Mouse (Mus musculus) kidney, postnatal 0 days (tissue): ENCODE results near the gene Zcchc24. TPM values are rescaled to one million over a fixed set of nuclear protein-coding genes. Genes with fewer than 3 reads are reported as not detected.

ENCODE experiments used
- ATAC-seq: fragments of 200-750 bp; cut with Nextera tagmentation; replicated peaks from 2 replicates; pipeline ENCODE4 v1.8.0; 2017; ENCODE audit warnings: low read depth, moderate number of reproducible peaks, moderate TSS enrichment, moderate library complexity; ENCODE audit not compliant: low FRiP score
- DNase-seq: peaks from one replicate; pipeline ENCODE4 v3.0.0-alpha.2; 2016; ENCODE audit warnings: low spot score
- H3K27ac ChIP-seq: fragments of 300-500 bp; sonication (generic); 2 replicates; pipeline ENCODE4 v1.5.1; 2014; ENCODE audit warnings: mild to moderate bottlenecking
- H3K27me3 ChIP-seq: fragments of 300-500 bp; sonication (generic); 2 replicates; pipeline ENCODE4 v1.6.1; 2014; ENCODE audit warnings: low read length, mixed read lengths; ENCODE audit not compliant: insufficient read depth
- H3K36me3 ChIP-seq: fragments of 300-500 bp; sonication (generic); 2 replicates; pipeline ENCODE4 v1.6.1; 2014; ENCODE audit warnings: low read length, mixed read lengths; ENCODE audit not compliant: insufficient read depth
- H3K4me1 ChIP-seq: fragments of 300-500 bp; sonication (generic); replicated peaks from 2 replicates; pipeline ENCODE4 v1.6.1; 2014; ENCODE audit warnings: antibody characterized with exemption, low read length, mixed read lengths; ENCODE audit not compliant: insufficient read depth
- H3K4me2 ChIP-seq: fragments of 300-500 bp; sonication (generic); 2 replicates; pipeline ENCODE4 v1.6.1; 2014; ENCODE audit warnings: mild to moderate bottlenecking, low read length, moderate library complexity, mixed read lengths
- H3K4me3 ChIP-seq: fragments of 300-500 bp; sonication (generic); replicated peaks from 2 replicates; pipeline ENCODE4 v1.5.1; 2014; ENCODE audit warnings: low read depth, low read length
- H3K9ac ChIP-seq: fragments of 300-500 bp; sonication (generic); 2 replicates; pipeline ENCODE4 v1.6.1; 2014; ENCODE audit warnings: low read depth, low read length
- H3K9me3 ChIP-seq: fragments of 300-500 bp; sonication (generic); replicated peaks from 2 replicates; pipeline ENCODE4 v1.6.1; 2016; ENCODE audit warnings: low read length, inconsistent platforms, mixed read lengths
- CTCF ChIP-seq: IDR thresholded peaks from 2 replicates; pipeline ENCODE4 v1.5.1; 2016; ENCODE audit warnings: antibody characterized with exemption, low read depth, mild to moderate bottlenecking, moderate library complexity
- WGBS: fragments of 180-500 bp; shearing (Covaris S2); extraction: QIAGEN DNeasy Blood & Tissue Kit; methylation state at CpG from one replicate; pipeline ENCODE4 v1.1.7; 2014; 5-methylcytosine and 5-hydroxymethylcytosine counted together
- polyA plus RNA-seq: library from polyadenylated mRNA; unstranded; fragments of >200 nt; fragmentation: Nextera tagmentation; extraction: Ambion mirVana; gene quantifications from 2 replicates; pipeline ENCODE4 v1.2.1, GENCODE M21; 2015

Gene Zcchc24
- polyA plus RNA-seq, 1 experiment from 2014 or later: 15.9 TPM

- peak overlapping the region; percentile 60; the same call in 1 of the 2 replicates for H3K27ac ChIP-seq
- no peaks in the 10 kb centered on the region for H3K9me3 ChIP-seq
- WGBS: 39% methylated on average over 8 of the region's 8 CpGs
- H3K4me2 ChIP-seq: no peak overlapping the region; the same call in 1 of the 2 replicates
- peaks cover 14% of the 10 kb centered on the region for H3K4me1 ChIP-seq
- no peak for TF ChIP-seq CTCF
- H3K36me3 ChIP-seq: no peaks in the 10 kb centered on the region
- DNase-seq (no peak), ATAC-seq (no peak)
- no peak overlapping the region for H3K9ac ChIP-seq
- no peaks in the 10 kb centered on the region for H3K27me3 ChIP-seq
- H3K4me3 ChIP-seq: no peak overlapping the region
These were observed 8.8 kb downstream of the Zcchc24 start for GRCm38 (mm10) chr14:25759981-25760537.

GRCm38 (mm10) chr14:25759551-25759950 is 9.3 kb downstream of the Zcchc24 start:
- H3K4me3 ChIP-seq: no peak overlapping the region
- 0 out of 2 replicates have a peak, but pooled peaks have one; percentile 27 for ATAC-seq
- no peak for TF ChIP-seq CTCF
- peak overlapping the region; percentile 4; the same call in 1 of the 2 replicates for H3K4me2 ChIP-seq
- peak overlapping the region; percentile 60; the same call in 1 of the 2 replicates for H3K27ac ChIP-seq
- H3K9me3 ChIP-seq: no peaks in the 10 kb centered on the region
- H3K9ac ChIP-seq: 0 out of 2 replicates have a peak overlapping the region, but pooled peaks have one; percentile 6
- H3K4me1 ChIP-seq: peaks cover 14% of the 10 kb centered on the region
- DNase-seq: peak; percentile 63
- no peaks in the 10 kb centered on the region for H3K36me3 ChIP-seq
- 27% methylated on average over 7 of the region's 7 CpGs for WGBS
- H3K27me3 ChIP-seq: no peaks in the 10 kb centered on the region

- no peak for ATAC-seq
- H3K4me1 ChIP-seq: peaks cover 14% of the 10 kb centered on the region
- no peaks in the 10 kb centered on the region for H3K9me3 ChIP-seq
- no peaks in the 10 kb centered on the region for H3K36me3 ChIP-seq
- no peak overlapping the region for H3K4me3 ChIP-seq
- DNase-seq: no peak
- no peaks in the 10 kb centered on the region for H3K27me3 ChIP-seq
- no peak overlapping the region for H3K27ac ChIP-seq
- no peak for TF ChIP-seq CTCF
- H3K4me2 ChIP-seq: no peak overlapping the region
- 66% methylated on average over 4 of the region's 4 CpGs for WGBS
- H3K9ac ChIP-seq: no peak overlapping the region
These were observed 10.9 kb downstream of the Zcchc24 start for GRCm38 (mm10) chr14:25757917-25758316.

- no peak for TF ChIP-seq CTCF
- H3K27ac ChIP-seq: no peak overlapping the region
- no peak overlapping the region for H3K9ac ChIP-seq
- no peaks in the 10 kb centered on the region for H3K9me3 ChIP-seq
- ATAC-seq (no peak), DNase-seq (no peak)
- no peak overlapping the region for H3K4me3 ChIP-seq
- H3K4me2 ChIP-seq: no peak overlapping the region
- H3K27me3 ChIP-seq: no peaks in the 10 kb centered on the region
- H3K4me1 ChIP-seq: peaks cover 14% of the 10 kb centered on the region
- 72% methylated on average over 7 of the region's 7 CpGs for WGBS
- H3K36me3 ChIP-seq: no peaks in the 10 kb centered on the region
These were observed 12.4 kb downstream of the Zcchc24 start for GRCm38 (mm10) chr14:25756385-25756990.

GRCm38 (mm10) chr14:25755541-25755940 is 13.3 kb downstream of the Zcchc24 start:
- H3K9ac ChIP-seq: no peak overlapping the region
- no peaks in the 10 kb centered on the region for H3K27me3 ChIP-seq
- H3K9me3 ChIP-seq: no peaks in the 10 kb centered on the region
- ATAC-seq (no peak), DNase-seq (no peak)
- H3K27ac ChIP-seq: no peak overlapping the region
- no peaks in the 10 kb centered on the region for H3K36me3 ChIP-seq
- no peak overlapping the region for H3K4me2 ChIP-seq
- 27% methylated on average over 4 of the region's 4 CpGs for WGBS
- peaks cover 14% of the 10 kb centered on the region for H3K4me1 ChIP-seq
- no peak for TF ChIP-seq CTCF
- no peak overlapping the region for H3K4me3 ChIP-seq

- Histone ChIP-seq H3K4me3 (no peak overlapping the region), H3K36me3 (no peaks in the 10 kb centered on the region), H3K4me2 (no peak overlapping the region), H3K4me1 (peaks cover 9% of the 10 kb centered on the region), H3K9me3 (no peaks in the 10 kb centered on the region), H3K27ac (no peak overlapping the region), H3K27me3 (no peaks in the 10 kb centered on the region), H3K9ac (no peak overlapping the region)
- peak; percentile 38; the same call in 1 of the 2 replicates for ATAC-seq
- TF ChIP-seq CTCF: no peak
- DNase-seq: peak; percentile 44
- WGBS: 33% methylated on average over 19 of the region's 19 CpGs
These were observed 14.0 kb downstream of the Zcchc24 start for GRCm38 (mm10) chr14:25754531-25755484.
